Mouse (Mus musculus) hindbrain, embryonic 15.5 days (tissue): Measurements from ENCODE around the gene Gal3st4. TPM values are rescaled to one million over a fixed set of nuclear protein-coding genes. Genes with fewer than 3 reads are reported as not detected.

ENCODE experiments used
- ATAC-seq: fragments of 200-750 bp; cut with Nextera tagmentation; 2 replicates; pipeline ENCODE4 v1.8.0; 2017; ENCODE audit warnings: low read depth, moderate number of reproducible peaks, moderate TSS enrichment; ENCODE audit not compliant: low FRiP score
- H3K27ac ChIP-seq: fragments of 300-500 bp; sonication (generic); replicated peaks from 2 replicates; pipeline ENCODE4 v1.5.1; 2015; ENCODE audit warnings: mild to moderate bottlenecking, inconsistent platforms
- H3K27me3 ChIP-seq: fragments of 300-500 bp; sonication (generic); 2 replicates; pipeline ENCODE4 v1.6.1; 2015; ENCODE audit warnings: control low read depth, inconsistent platforms
- H3K36me3 ChIP-seq: fragments of 300-500 bp; sonication (generic); 2 replicates; pipeline ENCODE4 v1.6.1; 2015; ENCODE audit warnings: control low read depth, inconsistent platforms
- H3K4me1 ChIP-seq: fragments of 300-500 bp; sonication (generic); replicated peaks from 2 replicates; pipeline ENCODE4 v1.6.1; 2015; ENCODE audit warnings: control low read depth, inconsistent platforms
- H3K4me2 ChIP-seq: fragments of 300-500 bp; sonication (generic); 2 replicates; pipeline ENCODE4 v1.6.1; 2015; ENCODE audit warnings: moderate library complexity, mild to moderate bottlenecking, inconsistent platforms
- H3K4me3 ChIP-seq: fragments of 300-500 bp; sonication (generic); 2 replicates; pipeline ENCODE4 v1.5.1; 2015; ENCODE audit warnings: mild to moderate bottlenecking, inconsistent platforms
- H3K9ac ChIP-seq: fragments of 300-500 bp; sonication (generic); 2 replicates; pipeline ENCODE4 v1.6.1; 2015; ENCODE audit warnings: inconsistent platforms
- H3K9me3 ChIP-seq: fragments of 300-500 bp; sonication (generic); 2 replicates; pipeline ENCODE4 v1.6.1; 2016; ENCODE audit warnings: control low read depth, inconsistent platforms
- WGBS: fragments of 180-500 bp; shearing (Covaris S2); methylation state at CpG from one replicate; pipeline ENCODE4 v1.1.7; 2015; 5-methylcytosine and 5-hydroxymethylcytosine counted together
- polyA plus RNA-seq: library from polyadenylated mRNA; unstranded; fragments of >200 nt; fragmentation: Nextera tagmentation; extraction: Ambion mirVana; gene quantifications from 2 replicates; pipeline ENCODE4 v1.2.1, GENCODE M21; 2015

The Gal3st4 gene
- polyA plus RNA-seq, 1 experiment from 2014 or later, result 2.6 TPM

DNA sequence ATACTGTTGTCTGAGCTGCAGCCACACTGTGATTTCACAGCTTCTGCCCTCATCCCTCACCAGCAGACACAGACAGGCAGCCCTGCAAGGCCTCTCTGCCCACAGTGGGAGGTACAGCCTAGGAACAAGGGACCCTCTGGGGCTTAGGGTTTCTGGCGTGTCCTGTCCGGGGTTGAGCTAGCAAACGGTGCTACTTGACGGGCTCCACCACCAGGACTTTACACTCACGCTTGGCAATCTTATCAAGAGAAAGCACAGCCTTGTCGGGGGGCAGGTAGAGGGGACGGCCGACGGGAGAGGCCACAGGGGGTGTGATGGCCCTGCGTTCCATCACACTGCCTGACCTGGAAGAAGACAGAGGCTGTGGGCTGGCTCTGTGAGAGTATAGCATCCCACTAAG, 12.6 kb downstream of the Gal3st4 start:
- ATAC-seq, result no peak
- WGBS, result 87% methylated on average over 10 of the region's 10 CpGs
- Histone ChIP-seq H3K27ac (no peak overlapping the region), H3K9ac (no peak overlapping the region), H3K27me3 (no peaks in the 10 kb centered on the region), H3K4me1 (peaks cover 41% of the 10 kb centered on the region), H3K4me3 (no peak overlapping the region), H3K36me3 (peaks cover 29% of the 10 kb centered on the region), H3K9me3 (no peaks in the 10 kb centered on the region), H3K4me2 (no peak overlapping the region)

DNA sequence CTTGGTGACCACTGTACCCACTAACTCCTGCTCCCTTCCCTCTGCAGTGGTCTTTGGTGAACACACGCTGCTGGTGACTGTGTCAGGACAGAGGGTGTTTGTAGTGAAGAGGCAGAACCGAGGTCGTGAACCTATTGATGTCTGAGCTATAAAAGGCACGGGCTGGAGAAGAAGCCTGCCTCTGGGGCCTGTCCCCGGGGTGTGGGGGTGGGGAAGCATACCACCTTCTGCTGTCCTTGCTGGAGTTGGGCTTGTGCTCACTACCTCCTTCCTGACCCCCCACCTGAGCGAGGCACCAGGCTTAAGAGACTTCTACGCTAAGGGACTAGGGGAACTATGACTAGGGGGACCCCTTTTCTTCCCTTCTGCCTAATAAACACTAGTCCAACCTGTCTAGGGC, 13.6 kb downstream of the Gal3st4 start:
- Histone ChIP-seq H3K36me3 (peaks cover 29% of the 10 kb centered on the region), H3K27ac (no peak overlapping the region), H3K4me3 (no peak overlapping the region), H3K9ac (no peak overlapping the region), H3K9me3 (no peaks in the 10 kb centered on the region), H3K27me3 (no peaks in the 10 kb centered on the region), H3K4me1 (peaks cover 35% of the 10 kb centered on the region), H3K4me2 (no peak overlapping the region)
- no peak for ATAC-seq
- WGBS, result 73% methylated on average over 7 of the region's 7 CpGs

- Histone ChIP-seq H3K36me3 (peaks cover 29% of the 10 kb centered on the region), H3K27ac (no peak overlapping the region), H3K9me3 (no peaks in the 10 kb centered on the region), H3K4me3 (no peak overlapping the region), H3K4me2 (no peak overlapping the region), H3K27me3 (no peaks in the 10 kb centered on the region), H3K9ac (no peak overlapping the region), H3K4me1 (peaks cover 35% of the 10 kb centered on the region)
- WGBS, result 89% methylated on average over 6 of the region's 6 CpGs
- no peak for ATAC-seq
Observed at GRCm38 (mm10) chr5:138258542-138258941, 14.1 kb downstream of the Gal3st4 start.

- Histone ChIP-seq H3K36me3 (peaks cover 29% of the 10 kb centered on the region), H3K4me1 (peaks cover 32% of the 10 kb centered on the region), H3K4me3 (no peak overlapping the region), H3K27me3 (no peaks in the 10 kb centered on the region), H3K27ac (no peak overlapping the region), H3K4me2 (no peak overlapping the region), H3K9ac (no peak overlapping the region), H3K9me3 (no peaks in the 10 kb centered on the region)
- ATAC-seq, result no peak
- 89% methylated on average over 3 of the region's 3 CpGs for WGBS
Observed at GRCm38 (mm10) chr5:138258078-138258477, 14.6 kb downstream of the Gal3st4 start.

- no peak for ATAC-seq
- Histone ChIP-seq H3K4me2 (no peak overlapping the region), H3K9me3 (no peaks in the 10 kb centered on the region), H3K4me3 (no peak overlapping the region), H3K27me3 (no peaks in the 10 kb centered on the region), H3K27ac (no peak overlapping the region), H3K9ac (no peak overlapping the region), H3K4me1 (peaks cover 27% of the 10 kb centered on the region), H3K36me3 (peaks cover 29% of the 10 kb centered on the region)
- WGBS, result 87% methylated on average over 4 of the region's 4 CpGs
Observed at GRCm38 (mm10) chr5:138257585-138257978, 15.1 kb downstream of the Gal3st4 start.

DNA sequence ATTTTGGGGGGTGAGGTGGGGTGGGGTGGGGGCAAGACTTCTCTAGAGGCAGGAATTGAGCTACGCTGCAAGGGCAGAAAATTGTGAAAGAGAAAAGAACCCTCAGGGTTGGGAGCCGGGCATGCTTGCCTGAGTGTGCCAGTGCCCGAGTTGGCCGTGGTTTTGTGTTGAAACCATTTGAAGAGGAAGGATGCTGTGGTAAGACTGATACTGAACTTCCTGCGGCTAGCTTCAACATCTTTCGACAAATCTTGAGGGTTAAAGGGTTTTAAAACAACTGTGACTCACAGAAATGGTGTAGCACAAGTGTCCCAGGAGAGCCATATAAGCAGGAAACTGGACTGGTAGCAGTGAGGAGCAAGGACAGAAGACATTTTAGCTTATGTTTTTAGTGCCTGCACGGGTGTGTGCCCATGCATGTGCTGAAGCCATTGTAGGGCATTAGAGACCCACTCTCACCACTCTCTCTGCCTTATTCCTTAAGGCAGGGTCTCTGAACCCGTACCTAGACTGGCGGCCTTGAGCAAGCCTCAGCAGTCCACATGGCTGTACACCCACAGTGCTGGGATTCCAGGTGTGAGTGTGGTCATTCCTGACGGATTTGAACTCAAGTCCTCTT, 15.6 kb downstream of the Gal3st4 start:
- no peak overlapping the region for H3K27ac ChIP-seq
- WGBS, result 91% methylated on average over 10 of the region's 10 CpGs

DNA sequence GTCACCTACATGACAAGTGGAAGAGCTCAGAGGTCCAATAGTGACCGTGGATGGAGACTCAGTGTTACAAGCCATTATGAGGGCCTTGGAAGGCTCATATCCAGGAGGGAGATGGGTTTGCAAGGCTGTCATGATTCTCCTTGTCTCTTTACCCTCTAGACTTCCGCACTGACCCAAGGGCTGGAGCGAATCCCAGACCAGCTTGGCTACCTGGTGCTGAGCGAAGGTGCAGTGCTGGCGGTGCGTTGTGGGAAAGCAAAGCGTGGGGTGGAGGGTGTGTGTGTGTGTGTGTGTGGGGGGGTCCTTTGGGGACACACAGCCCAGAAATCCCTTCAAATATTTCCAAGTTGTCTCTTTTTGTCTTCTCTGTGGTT, 16.6 kb downstream of the Gal3st4 start:
- Histone ChIP-seq H3K27me3 (no peaks in the 10 kb centered on the region), H3K4me1 (peaks cover 20% of the 10 kb centered on the region), H3K9me3 (no peaks in the 10 kb centered on the region), H3K27ac (peak overlapping the region; percentile 92), H3K36me3 (peaks cover 26% of the 10 kb centered on the region), H3K4me3 (peak overlapping the region; percentile 72), H3K4me2 (peak overlapping the region; percentile 81), H3K9ac (peak overlapping the region; percentile 67)
- WGBS, result 24% methylated on average over 7 of the region's 7 CpGs
- 0 out of 2 replicates have a peak, but pooled peaks have one; percentile 2 for ATAC-seq

More for the DNA sequence above, 15.6 kb downstream of the Gal3st4 start:
- H3K36me3 ChIP-seq, result peaks cover 28% of the 10 kb centered on the region
- no peak overlapping the region for H3K4me3 ChIP-seq
- no peaks in the 10 kb centered on the region for H3K9me3 ChIP-seq
- ATAC-seq, result no peak
- peaks cover 22% of the 10 kb centered on the region for H3K4me1 ChIP-seq
- H3K4me2 ChIP-seq, result peak overlapping the region; percentile 81; the same call in 1 of the 2 replicates
- no peaks in the 10 kb centered on the region for H3K27me3 ChIP-seq
- H3K9ac ChIP-seq, result no peak overlapping the region

GRCm38 (mm10) chr5:138255353-138256093, 17.1 kb downstream of the Gal3st4 start, which contains the start of gene Lamtor4:
Gene Lamtor4 (plus strand): TSS chr5:138255482.
- peaks cover 21% of the 10 kb centered on the region for H3K36me3 ChIP-seq
- peaks cover 20% of the 10 kb centered on the region for H3K4me1 ChIP-seq
- H3K9me3 ChIP-seq, result no peaks in the 10 kb centered on the region
- peak; percentile 100 for ATAC-seq
- peak within 1 kb of the TSS; percentile 92 for H3K27ac ChIP-seq
- H3K27me3 ChIP-seq, result no peaks in the 10 kb centered on the region
- H3K4me3 ChIP-seq, result peak within 1 kb of the TSS; percentile 72
- under 1% methylated on average over 37 of the region's 38 CpGs for WGBS
- H3K9ac ChIP-seq, result peak within 1 kb of the TSS; percentile 67
- peak within 1 kb of the TSS; percentile 81 for H3K4me2 ChIP-seq

DNA sequence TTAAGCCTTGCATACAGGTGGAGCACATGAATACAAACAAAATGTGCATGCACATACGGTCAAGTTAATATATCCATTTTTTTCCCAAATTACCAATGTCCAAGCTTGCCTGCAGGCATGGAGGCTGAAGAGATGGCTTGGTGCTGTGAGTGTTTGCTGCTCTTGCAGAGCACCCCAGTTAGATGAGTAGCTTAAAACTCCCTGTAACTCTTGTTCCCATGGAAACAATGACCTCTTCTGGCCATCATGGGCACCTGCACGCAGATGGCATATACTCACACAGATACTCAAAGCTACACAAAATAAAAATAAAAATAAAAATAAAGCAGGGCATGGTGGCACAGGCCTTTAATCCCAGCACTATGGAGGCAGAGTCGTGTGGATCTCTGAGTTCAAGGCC, 19.6 kb downstream of the Gal3st4 start:
- no peak for ATAC-seq
- H3K4me3 ChIP-seq, result no peak overlapping the region
- peaks cover 20% of the 10 kb centered on the region for H3K4me1 ChIP-seq
- no peak overlapping the region for H3K9ac ChIP-seq
- 95% methylated on average over 3 of the region's 3 CpGs for WGBS
- H3K36me3 ChIP-seq, result peaks cover under 1% of the 10 kb centered on the region; the same call in 1 of the 2 replicates
- no peak overlapping the region for H3K27ac ChIP-seq
- no peak overlapping the region for H3K4me2 ChIP-seq
- no peaks in the 10 kb centered on the region for H3K9me3 ChIP-seq
- H3K27me3 ChIP-seq, result no peaks in the 10 kb centered on the region

- Histone ChIP-seq H3K4me2 (no peak overlapping the region), H3K4me1 (peaks cover 9% of the 10 kb centered on the region), H3K27me3 (no peaks in the 10 kb centered on the region), H3K27ac (no peak overlapping the region), H3K9ac (no peak overlapping the region), H3K4me3 (no peak overlapping the region), H3K9me3 (no peaks in the 10 kb centered on the region), H3K36me3 (no peaks in the 10 kb centered on the region)
- no peak for ATAC-seq
- 90% methylated on average over 12 of the region's 12 CpGs for WGBS
Observed at GRCm38 (mm10) chr5:138251144-138251543, 21.5 kb downstream of the Gal3st4 start.

GRCm38 (mm10) chr5:138241511-138241910, 31.1 kb downstream of the Gal3st4 start:
- Histone ChIP-seq H3K4me3 (no peak overlapping the region), H3K4me1 (no peaks in the 10 kb centered on the region), H3K9ac (no peak overlapping the region), H3K36me3 (no peaks in the 10 kb centered on the region), H3K9me3 (no peaks in the 10 kb centered on the region), H3K27me3 (no peaks in the 10 kb centered on the region), H3K4me2 (no peak overlapping the region), H3K27ac (no peak overlapping the region)
- no peak for ATAC-seq
- WGBS, result 43% methylated on average over 2 of the region's 2 CpGs

GRCm38 (mm10) chr5:138234224-138234623, 38.4 kb downstream of the Gal3st4 start:
- H3K4me2 ChIP-seq, result no peak overlapping the region
- ATAC-seq, result no peak
- no peak overlapping the region for H3K4me3 ChIP-seq
- H3K9ac ChIP-seq, result no peak overlapping the region
- no peaks in the 10 kb centered on the region for H3K4me1 ChIP-seq
- no peak overlapping the region for H3K27ac ChIP-seq
- no peaks in the 10 kb centered on the region for H3K36me3 ChIP-seq
- H3K27me3 ChIP-seq, result no peaks in the 10 kb centered on the region
- H3K9me3 ChIP-seq, result no peaks in the 10 kb centered on the region
